Mouse (Mus musculus): ENCODE measurements at regions not wholly inside any gene's neighbourhood (a gene's known extent, or its start where the extent isn't known, plus 50 kb on each side); places are given as distances from the start of the nearest gene placed in this dataset.
A peak's percentile ranks its signal among the peaks of the same experiment; 100 is the strongest.
"Not testable (repeated sequence)": the region's sequence is repeated elsewhere in the genome, so short reads cannot be mapped to it uniquely, and the experiment has no call there.

- H3K4me1 ChIP-seq (ENCODE audit: control insufficient read depth in 1 of 2, insufficient read depth in 2 of 2); in situ Hi-C loops (cut with MboI; ENCODE audit: low pct_ligation_motif_present, low pct_unique_long_range_greater_than_20kb, low sequenced_read_pairs); H3K27ac ChIP-seq (ENCODE audit: insufficient read depth, low read depth): not testable (repeated sequence)
Measured at GRCm38 (mm10) chr6:68711084-68711483, 1175.5 kb upstream of the Tacstd2 start.

GRCm38 (mm10) chr6:68704291-68704800 lies 1168.8 kb upstream of the Tacstd2 start:
- peak; percentile 7 for DNase-seq (ENCODE audit: extremely low read depth)

More at GRCm38 (mm10) chr6:68711084-68711483, 1175.5 kb upstream of the Tacstd2 start:
- H3K79me2 ChIP-seq (replicated peaks; ENCODE audit: control insufficient read depth, extremely low read depth, insufficient read depth, poor library complexity, severe bottlenecking); H3K9ac ChIP-seq (ENCODE audit: insufficient read depth, low read depth); H3K36me3 ChIP-seq (replicated peaks in 1 of 2; ENCODE audit: control insufficient read depth in 1 of 2, insufficient read depth in 1 of 2, low read length in 1 of 2); H3K4me2 ChIP-seq (ENCODE audit: insufficient read depth, low read depth, poor library complexity, severe bottlenecking); H3K9me3 ChIP-seq (replicated peaks; ENCODE audit: low read length); H3K27me3 ChIP-seq (replicated peaks); dilution Hi-C loops (cut with MboI; ENCODE audit: extremely low pct_ligation_motif_present, extremely low pct_unique_long_range_greater_than_20kb, low sequenced_read_pairs); H3K4me3 ChIP-seq (replicated peaks in 1 of 3; ENCODE audit: low read depth in 2 of 3, low read length in 2 of 3, poor library complexity in 1 of 3): not testable (repeated sequence)
- peak; percentile 7 for DNase-seq (ENCODE audit: extremely low read depth)

DNA sequence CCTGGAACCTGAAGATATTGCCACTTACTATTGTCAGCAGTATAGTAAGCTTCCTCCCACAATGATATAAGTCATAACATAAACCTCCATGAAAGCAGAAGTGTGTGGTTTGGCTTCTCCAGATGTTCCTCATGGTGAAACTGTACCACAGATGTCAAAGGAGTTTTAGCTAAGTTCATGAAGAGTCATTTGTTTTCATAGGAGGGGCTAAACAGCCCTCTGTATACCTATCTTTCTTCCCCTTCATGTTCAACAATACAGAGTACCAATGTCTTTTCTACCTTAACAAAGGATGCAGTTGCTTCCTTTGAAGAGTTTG lies 1145.2 kb upstream of the Tacstd2 start:
- dilution Hi-C loops (cut with MboI; ENCODE audit: extremely low pct_ligation_motif_present, extremely low pct_unique_long_range_greater_than_20kb, low sequenced_read_pairs); H3K79me2 ChIP-seq (replicated peaks; ENCODE audit: control insufficient read depth, extremely low read depth, insufficient read depth, poor library complexity, severe bottlenecking); H3K9ac ChIP-seq (ENCODE audit: insufficient read depth, low read depth); H3K9me3 ChIP-seq (replicated peaks; ENCODE audit: low read length); H3K27me3 ChIP-seq (replicated peaks); H3K4me3 ChIP-seq (replicated peaks in 1 of 3; ENCODE audit: low read depth in 2 of 3, low read length in 2 of 3, poor library complexity in 1 of 3); H3K36me3 ChIP-seq (replicated peaks in 1 of 2; ENCODE audit: control insufficient read depth in 1 of 2, insufficient read depth in 1 of 2, low read length in 1 of 2); in situ Hi-C loops (cut with MboI; ENCODE audit: low pct_ligation_motif_present, low pct_unique_long_range_greater_than_20kb, low sequenced_read_pairs): not testable (repeated sequence)
- peak overlapping the region; percentile 72 for H3K4me2 ChIP-seq (ENCODE audit: insufficient read depth, low read depth, poor library complexity, severe bottlenecking)
- DNase-seq (ENCODE audit: extremely low read depth): peak; percentile 55
- peaks cover 3 to 10% of the 10 kb centered on the region in 2 experiments; a peak in 1 of 4 replicates for H3K4me1 ChIP-seq (ENCODE audit: control insufficient read depth in 1 of 2, insufficient read depth in 2 of 2)
- peak overlapping the region; percentile 81 for H3K27ac ChIP-seq (ENCODE audit: insufficient read depth, low read depth)
- TF ChIP-seq TCF12 (IDR thresholded peaks at IDR 0.05; ENCODE audit: low read depth, low read length): 0 out of 2 replicates have a peak, but pooled peaks have one; percentile 27

More at GRCm38 (mm10) chr6:68704291-68704800, 1168.8 kb upstream of the Tacstd2 start:
- H3K79me2 ChIP-seq (replicated peaks; ENCODE audit: control insufficient read depth, extremely low read depth, insufficient read depth, poor library complexity, severe bottlenecking); in situ Hi-C loops (cut with MboI; ENCODE audit: low pct_ligation_motif_present, low pct_unique_long_range_greater_than_20kb, low sequenced_read_pairs); H3K27me3 ChIP-seq (replicated peaks); dilution Hi-C loops (cut with MboI; ENCODE audit: extremely low pct_ligation_motif_present, extremely low pct_unique_long_range_greater_than_20kb, low sequenced_read_pairs); H3K9ac ChIP-seq (ENCODE audit: insufficient read depth, low read depth); H3K27ac ChIP-seq (ENCODE audit: insufficient read depth, low read depth); H3K9me3 ChIP-seq (replicated peaks; ENCODE audit: low read length); H3K4me1 ChIP-seq (ENCODE audit: control insufficient read depth in 1 of 2, insufficient read depth in 2 of 2); H3K36me3 ChIP-seq (replicated peaks in 1 of 2; ENCODE audit: control insufficient read depth in 1 of 2, insufficient read depth in 1 of 2, low read length in 1 of 2); H3K4me2 ChIP-seq (ENCODE audit: insufficient read depth, low read depth, poor library complexity, severe bottlenecking): not testable (repeated sequence)
- peak overlapping the region in 1 of 3 experiments; percentile 0 for H3K4me3 ChIP-seq (replicated peaks in 1 of 3; ENCODE audit: low read depth in 2 of 3, low read length in 2 of 3, poor library complexity in 1 of 3)

- in situ Hi-C loops (cut with MboI; ENCODE audit: low pct_ligation_motif_present, low pct_unique_long_range_greater_than_20kb, low sequenced_read_pairs): no loop called here
- Histone ChIP-seq H3K27ac (ENCODE audit: insufficient read depth, low read depth) (peak overlapping the region; percentile 81), H3K27me3 (replicated peaks) (no peaks in the 10 kb centered on the region), H3K9ac (ENCODE audit: insufficient read depth, low read depth) (peak overlapping the region; percentile 40; the same call in 1 of the 2 replicates), H3K9me3 (replicated peaks; ENCODE audit: low read length) (no peaks in the 10 kb centered on the region), H3K36me3 (replicated peaks in 1 of 2; ENCODE audit: control insufficient read depth in 1 of 2, insufficient read depth in 1 of 2, low read length in 1 of 2) (no peaks in the 10 kb centered on the region), H3K4me2 (ENCODE audit: insufficient read depth, low read depth, poor library complexity, severe bottlenecking) (peak overlapping the region; percentile 72), H3K79me2 (replicated peaks; ENCODE audit: control insufficient read depth, extremely low read depth, insufficient read depth, poor library complexity, severe bottlenecking) (no peaks in the 10 kb centered on the region), H3K4me1 (ENCODE audit: control insufficient read depth in 1 of 2, insufficient read depth in 2 of 2) (peaks cover 3 to 10% of the 10 kb centered on the region in 2 experiments; a peak in 1 of 4 replicates), H3K4me3 (replicated peaks in 1 of 3; ENCODE audit: low read depth in 2 of 3, low read length in 2 of 3, poor library complexity in 1 of 3) (no peak overlapping the region)
- dilution Hi-C loops (cut with MboI; ENCODE audit: extremely low pct_ligation_motif_present, extremely low pct_unique_long_range_greater_than_20kb, low sequenced_read_pairs): no loop called here
- DNase-seq (ENCODE audit: extremely low read depth): peak; percentile 80
- TF ChIP-seq BHLHE40 (IDR thresholded peaks at IDR 0.05; ENCODE audit: low read depth, low read length) (peak; percentile 63), MAX (IDR thresholded peaks at IDR 0.05; ENCODE audit: low read length) (peak; percentile 77), MXI1 (IDR thresholded peaks at IDR 0.05; ENCODE audit: low read depth, low read length) (0 out of 2 replicates have a peak, but pooled peaks have one; percentile 35), ETS1 (conservative IDR thresholded peaks at IDR 0.05; ENCODE audit: low read depth, low read length) (peak; percentile 73), EP300 (IDR thresholded peaks at IDR 0.05; ENCODE audit: low read length) (peak; percentile 89), TCF12 (IDR thresholded peaks at IDR 0.05; ENCODE audit: low read depth, low read length) (peak; percentile 91), NRF1 (IDR thresholded peaks at IDR 0.05; ENCODE audit: low read depth, low read length) (no peak), RAD21 (IDR thresholded peaks at IDR 0.05; ENCODE audit: low read depth, low read length) (peak; percentile 41), MEF2A (IDR thresholded peaks at IDR 0.05; ENCODE audit: borderline replicate concordance, low read depth, low read length) (peak; percentile 96), CHD2 (IDR thresholded peaks at IDR 0.05; ENCODE audit: low read length) (0 out of 2 replicates have a peak, but pooled peaks have one; percentile 29), SMC3 (IDR thresholded peaks at IDR 0.05; ENCODE audit: low read depth, low read length) (peak; percentile 43), ZKSCAN1 (IDR thresholded peaks at IDR 0.05; ENCODE audit: borderline replicate concordance, low read depth, low read length) (no peak), CTCF (conservative IDR thresholded peaks at IDR 0.05 in 1 of 2, IDR thresholded peaks at IDR 0.05 in 1 of 2; ENCODE audit: low read depth in 2 of 2, low read length in 2 of 2) (peak in 1 of 2 experiments; percentile 34; a peak in 2 of 4 replicates), IRF4 (IDR thresholded peaks at IDR 0.05; ENCODE audit: low read depth, low read length) (peak; percentile 76), MYC (IDR thresholded peaks at IDR 0.05; ENCODE audit: low read depth, low read length) (0 out of 2 replicates have a peak, but pooled peaks have one; percentile 11), CHD1 (IDR thresholded peaks at IDR 0.05; ENCODE audit: low read depth, low read length) (no peak), MAFK (IDR thresholded peaks at IDR 0.05; ENCODE audit: insufficient replicate concordance, low read length) (0 out of 2 replicates have a peak, but pooled peaks have one; percentile 53)
Measured at GRCm38 (mm10) chr6:68680099-68680791, 1144.6 kb upstream of the Tacstd2 start.

All from CH12.LX (cell line).